Mouse (Mus musculus): ENCODE results near the gene Dnase2b. TPM values are rescaled to one million over a fixed set of nuclear protein-coding genes. Genes with fewer than 3 reads are reported as not detected.

Gene Dnase2b
- polyA plus RNA-seq, 1 experiment from 2014 or later: not detected

GRCm38 (mm10) chr3:146650716-146651115 lies 35.3 kb upstream of the Dnase2b start:
- no peaks in the 10 kb centered on the region for H3K36me3 ChIP-seq (replicated peaks; ENCODE audit: control insufficient read depth, insufficient read depth)
- no peaks in the 10 kb centered on the region for H3K9me3 ChIP-seq (ENCODE audit: control insufficient read depth, low read length)
- DNase-seq (ENCODE audit: low spot score) (no peak), ATAC-seq (ENCODE audit: low FRiP score) (no peak)
- 91% methylated on average over 10 of the region's 10 CpGs for WGBS
- H3K4me2 ChIP-seq (replicated peaks): no peak overlapping the region
- H3K27me3 ChIP-seq (ENCODE audit: control insufficient read depth, insufficient read depth, low read length): no peaks in the 10 kb centered on the region
- no peak overlapping the region for H3K9ac ChIP-seq
- H3K4me1 ChIP-seq (replicated peaks; ENCODE audit: control insufficient read depth, insufficient read depth, low read length): no peaks in the 10 kb centered on the region
- no peak overlapping the region for H3K27ac ChIP-seq
- no peak overlapping the region for H3K4me3 ChIP-seq (replicated peaks; ENCODE audit: low read length)

- no peaks in the 10 kb centered on the region for H3K36me3 ChIP-seq (replicated peaks; ENCODE audit: control insufficient read depth, insufficient read depth)
- H3K27ac ChIP-seq: no peak overlapping the region
- ATAC-seq (ENCODE audit: low FRiP score) (no peak), DNase-seq (ENCODE audit: low spot score) (no peak)
- no peak overlapping the region for H3K4me2 ChIP-seq (replicated peaks)
- H3K27me3 ChIP-seq (ENCODE audit: control insufficient read depth, insufficient read depth, low read length): no peaks in the 10 kb centered on the region
- H3K4me3 ChIP-seq (replicated peaks; ENCODE audit: low read length): no peak overlapping the region
- H3K9ac ChIP-seq: no peak overlapping the region
- WGBS: 82% methylated on average over 10 of the region's 10 CpGs
- H3K4me1 ChIP-seq (replicated peaks; ENCODE audit: control insufficient read depth, insufficient read depth, low read length): no peaks in the 10 kb centered on the region
- H3K9me3 ChIP-seq (ENCODE audit: control insufficient read depth, low read length): no peaks in the 10 kb centered on the region
Observed at GRCm38 (mm10) chr3:146649311-146649894, 34.0 kb upstream of the Dnase2b start.

GRCm38 (mm10) chr3:146641818-146642427 lies 26.5 kb upstream of the Dnase2b start:
- no peak; the same call in 1 of the 2 replicates for ATAC-seq (ENCODE audit: low FRiP score)
- no peak for DNase-seq (ENCODE audit: low spot score)
- no peak overlapping the region for H3K27ac ChIP-seq

GRCm38 (mm10) chr3:146632506-146632905 lies 17.1 kb upstream of the Dnase2b start:
- no peaks in the 10 kb centered on the region for H3K27me3 ChIP-seq (ENCODE audit: control insufficient read depth, insufficient read depth, low read length)
- H3K4me2 ChIP-seq (replicated peaks): no peak overlapping the region
- no peak overlapping the region for H3K4me3 ChIP-seq (replicated peaks; ENCODE audit: low read length)
- H3K9ac ChIP-seq: no peak overlapping the region
- H3K9me3 ChIP-seq (ENCODE audit: control insufficient read depth, low read length): no peaks in the 10 kb centered on the region
- H3K4me1 ChIP-seq (replicated peaks; ENCODE audit: control insufficient read depth, insufficient read depth, low read length): no peaks in the 10 kb centered on the region
- H3K36me3 ChIP-seq (replicated peaks; ENCODE audit: control insufficient read depth, insufficient read depth): no peaks in the 10 kb centered on the region
- DNase-seq (ENCODE audit: low spot score) (no peak), ATAC-seq (ENCODE audit: low FRiP score) (no peak)
- H3K27ac ChIP-seq: no peak overlapping the region
- WGBS: 92% methylated on average over 5 of the region's 5 CpGs

More at GRCm38 (mm10) chr3:146641818-146642427, 26.5 kb upstream of the Dnase2b start:
- H3K9me3 ChIP-seq (ENCODE audit: control insufficient read depth, low read length): no peaks in the 10 kb centered on the region
- no peak overlapping the region for H3K4me3 ChIP-seq (replicated peaks; ENCODE audit: low read length)
- H3K4me2 ChIP-seq (replicated peaks): no peak overlapping the region
- H3K36me3 ChIP-seq (replicated peaks; ENCODE audit: control insufficient read depth, insufficient read depth): no peaks in the 10 kb centered on the region
- no peaks in the 10 kb centered on the region for H3K27me3 ChIP-seq (ENCODE audit: control insufficient read depth, insufficient read depth, low read length)
- H3K9ac ChIP-seq: no peak overlapping the region
- WGBS: 44% methylated on average over 4 of the region's 4 CpGs
- no peaks in the 10 kb centered on the region for H3K4me1 ChIP-seq (replicated peaks; ENCODE audit: control insufficient read depth, insufficient read depth, low read length)

- no peak for ATAC-seq (ENCODE audit: low FRiP score)
- Histone ChIP-seq H3K4me3 (replicated peaks; ENCODE audit: low read length) (no peak overlapping the region), H3K36me3 (replicated peaks; ENCODE audit: control insufficient read depth, insufficient read depth) (no peaks in the 10 kb centered on the region), H3K9me3 (ENCODE audit: control insufficient read depth, low read length) (no peaks in the 10 kb centered on the region), H3K9ac (no peak overlapping the region), H3K27ac (no peak overlapping the region), H3K4me2 (replicated peaks) (no peak overlapping the region), H3K27me3 (ENCODE audit: control insufficient read depth, insufficient read depth, low read length) (no peaks in the 10 kb centered on the region), H3K4me1 (replicated peaks; ENCODE audit: control insufficient read depth, insufficient read depth, low read length) (no peaks in the 10 kb centered on the region)
- DNase-seq (ENCODE audit: low spot score): no peak
- 60% methylated on average over 8 of the region's 8 CpGs for WGBS
Observed at GRCm38 (mm10) chr3:146628227-146628982, 13.0 kb upstream of the Dnase2b start.

- no peak overlapping the region for H3K4me3 ChIP-seq (replicated peaks; ENCODE audit: low read length)
- no peaks in the 10 kb centered on the region for H3K9me3 ChIP-seq (ENCODE audit: control insufficient read depth, low read length)
- ATAC-seq (ENCODE audit: low FRiP score): no peak
- no peaks in the 10 kb centered on the region for H3K36me3 ChIP-seq (replicated peaks; ENCODE audit: control insufficient read depth, insufficient read depth)
- no peak overlapping the region for H3K27ac ChIP-seq
- 86% methylated on average over 4 of the region's 4 CpGs for WGBS
- DNase-seq (ENCODE audit: low spot score): no peak
- no peaks in the 10 kb centered on the region for H3K4me1 ChIP-seq (replicated peaks; ENCODE audit: control insufficient read depth, insufficient read depth, low read length)
- no peak overlapping the region for H3K4me2 ChIP-seq (replicated peaks)
- no peak overlapping the region for H3K9ac ChIP-seq
- no peaks in the 10 kb centered on the region for H3K27me3 ChIP-seq (ENCODE audit: control insufficient read depth, insufficient read depth, low read length)
Observed at GRCm38 (mm10) chr3:146625766-146626165, 10.4 kb upstream of the Dnase2b start.

- H3K4me1 ChIP-seq (replicated peaks; ENCODE audit: control insufficient read depth, insufficient read depth, low read length): no peaks in the 10 kb centered on the region
- no peaks in the 10 kb centered on the region for H3K36me3 ChIP-seq (replicated peaks; ENCODE audit: control insufficient read depth, insufficient read depth)
- ATAC-seq (ENCODE audit: low FRiP score) (no peak), DNase-seq (ENCODE audit: low spot score) (no peak)
- no peaks in the 10 kb centered on the region for H3K27me3 ChIP-seq (ENCODE audit: control insufficient read depth, insufficient read depth, low read length)
- no peak overlapping the region for H3K27ac ChIP-seq
- H3K9me3 ChIP-seq (ENCODE audit: control insufficient read depth, low read length): no peaks in the 10 kb centered on the region
- H3K4me3 ChIP-seq (replicated peaks; ENCODE audit: low read length): no peak overlapping the region
- 86% methylated on average over 11 of the region's 11 CpGs for WGBS
- no peak overlapping the region for H3K9ac ChIP-seq
- no peak overlapping the region for H3K4me2 ChIP-seq (replicated peaks)
Observed at GRCm38 (mm10) chr3:146621966-146622365, 6.6 kb upstream of the Dnase2b start.

GRCm38 (mm10) chr3:146620555-146621249 lies 5.3 kb upstream of the Dnase2b start:
- no peaks in the 10 kb centered on the region for H3K4me1 ChIP-seq (replicated peaks; ENCODE audit: control insufficient read depth, insufficient read depth, low read length)
- H3K9ac ChIP-seq: no peak overlapping the region
- 90% methylated on average over 14 of the region's 14 CpGs for WGBS
- H3K9me3 ChIP-seq (ENCODE audit: control insufficient read depth, low read length): no peaks in the 10 kb centered on the region
- no peak overlapping the region for H3K4me3 ChIP-seq (replicated peaks; ENCODE audit: low read length)
- DNase-seq (ENCODE audit: low spot score) (no peak), ATAC-seq (ENCODE audit: low FRiP score) (no peak)
- H3K4me2 ChIP-seq (replicated peaks): no peak overlapping the region
- H3K36me3 ChIP-seq (replicated peaks; ENCODE audit: control insufficient read depth, insufficient read depth): no peaks in the 10 kb centered on the region
- no peak overlapping the region for H3K27ac ChIP-seq
- no peaks in the 10 kb centered on the region for H3K27me3 ChIP-seq (ENCODE audit: control insufficient read depth, insufficient read depth, low read length)

GRCm38 (mm10) chr3:146620101-146620500 lies 4.7 kb upstream of the Dnase2b start:
- Histone ChIP-seq H3K27me3 (ENCODE audit: control insufficient read depth, insufficient read depth, low read length) (no peaks in the 10 kb centered on the region), H3K4me3 (replicated peaks; ENCODE audit: low read length) (no peak overlapping the region), H3K27ac (no peak overlapping the region), H3K9ac (no peak overlapping the region), H3K9me3 (ENCODE audit: control insufficient read depth, low read length) (no peaks in the 10 kb centered on the region), H3K4me1 (replicated peaks; ENCODE audit: control insufficient read depth, insufficient read depth, low read length) (no peaks in the 10 kb centered on the region), H3K4me2 (replicated peaks) (no peak overlapping the region), H3K36me3 (replicated peaks; ENCODE audit: control insufficient read depth, insufficient read depth) (no peaks in the 10 kb centered on the region)
- WGBS: 91% methylated on average over 10 of the region's 10 CpGs
- ATAC-seq (ENCODE audit: low FRiP score) (no peak), DNase-seq (ENCODE audit: low spot score) (no peak)

All from hindbrain, embryonic 14.5 days (tissue).